Mouse (Mus musculus) forebrain, postnatal 0 days (tissue): ENCODE results near the gene Wnt7b. TPM values are rescaled to one million over a fixed set of nuclear protein-coding genes. Genes with fewer than 3 reads are reported as not detected.
A peak's percentile ranks its signal among the peaks of the same experiment; 100 is the strongest.

Experiments used
- ATAC-seq: fragments of 200-750 bp; cut with Nextera tagmentation; 2 replicates; pipeline ENCODE4 v1.8.0; 2017; ENCODE audit warnings: mild to moderate bottlenecking, moderate library complexity
- DNase-seq: peaks from one replicate; pipeline ENCODE4 v3.0.0-alpha.2; 2015
- H3K27ac ChIP-seq: fragments of 300-500 bp; sonication (generic); 2 replicates; pipeline ENCODE4 v1.5.1; 2014; ENCODE audit warnings: low read depth, mild to moderate bottlenecking, antibody characterized with exemption, low read length, moderate library complexity, mixed read lengths
- H3K27me3 ChIP-seq: fragments of 300-500 bp; sonication (generic); 2 replicates; pipeline ENCODE4 v1.6.1; 2014; ENCODE audit warnings: mild to moderate bottlenecking, low read length, mixed read lengths; ENCODE audit not compliant: insufficient read depth
- H3K36me3 ChIP-seq: fragments of 300-500 bp; sonication (generic); 2 replicates; pipeline ENCODE4 v1.6.1; 2014; ENCODE audit warnings: mild to moderate bottlenecking, moderate library complexity; ENCODE audit not compliant: insufficient read depth
- H3K4me1 ChIP-seq: fragments of 300-500 bp; sonication (generic); 2 replicates; pipeline ENCODE4 v1.6.1; 2014; ENCODE audit warnings: antibody characterized with exemption; ENCODE audit not compliant: insufficient read depth
- H3K4me2 ChIP-seq: fragments of 300-500 bp; sonication (generic); 2 replicates; pipeline ENCODE4 v1.6.1; 2014; ENCODE audit warnings: low read depth, mild to moderate bottlenecking, moderate library complexity
- H3K4me3 ChIP-seq: fragments of 300-500 bp; sonication (generic); 2 replicates; pipeline ENCODE4 v1.5.1; 2014; ENCODE audit warnings: low read depth, low read length, mixed read lengths
- H3K9ac ChIP-seq: fragments of 300-500 bp; sonication (generic); 2 replicates; pipeline ENCODE4 v1.6.1; 2014; ENCODE audit warnings: mild to moderate bottlenecking
- H3K9me3 ChIP-seq: fragments of 300-500 bp; sonication (generic); 2 replicates; pipeline ENCODE4 v1.6.1; 2016; ENCODE audit warnings: low read length
- CTCF ChIP-seq: sonication (generic); IDR thresholded peaks from 2 replicates; pipeline ENCODE4 v1.5.1; 2016; ENCODE audit warnings: antibody characterized with exemption, control low read depth, low read depth
- WGBS: fragments of 180-500 bp; shearing (Covaris S2); extraction: QIAGEN DNeasy Blood & Tissue Kit; methylation state at CpG from one replicate; pipeline ENCODE4 v1.1.7; 2014; 5-methylcytosine and 5-hydroxymethylcytosine counted together
- polyA plus RNA-seq: library from polyadenylated mRNA; unstranded; fragments of >200 nt; fragmentation: Nextera tagmentation; extraction: Ambion mirVana; gene quantifications from 2 replicates; pipeline ENCODE4 v1.2.1, GENCODE M21; 2015
- total RNA-seq: library from RNA; depleted of rRNA; stranded (reverse); fragments of >200 nt; gene quantifications from 2 replicates; pipeline ENCODE4 v1.2.3, GENCODE M21; 2014

Wnt7b gene
- total and polyA plus RNA-seq, 2 experiments from 2014 or later: 54.0 to 59.3 TPM

DNA sequence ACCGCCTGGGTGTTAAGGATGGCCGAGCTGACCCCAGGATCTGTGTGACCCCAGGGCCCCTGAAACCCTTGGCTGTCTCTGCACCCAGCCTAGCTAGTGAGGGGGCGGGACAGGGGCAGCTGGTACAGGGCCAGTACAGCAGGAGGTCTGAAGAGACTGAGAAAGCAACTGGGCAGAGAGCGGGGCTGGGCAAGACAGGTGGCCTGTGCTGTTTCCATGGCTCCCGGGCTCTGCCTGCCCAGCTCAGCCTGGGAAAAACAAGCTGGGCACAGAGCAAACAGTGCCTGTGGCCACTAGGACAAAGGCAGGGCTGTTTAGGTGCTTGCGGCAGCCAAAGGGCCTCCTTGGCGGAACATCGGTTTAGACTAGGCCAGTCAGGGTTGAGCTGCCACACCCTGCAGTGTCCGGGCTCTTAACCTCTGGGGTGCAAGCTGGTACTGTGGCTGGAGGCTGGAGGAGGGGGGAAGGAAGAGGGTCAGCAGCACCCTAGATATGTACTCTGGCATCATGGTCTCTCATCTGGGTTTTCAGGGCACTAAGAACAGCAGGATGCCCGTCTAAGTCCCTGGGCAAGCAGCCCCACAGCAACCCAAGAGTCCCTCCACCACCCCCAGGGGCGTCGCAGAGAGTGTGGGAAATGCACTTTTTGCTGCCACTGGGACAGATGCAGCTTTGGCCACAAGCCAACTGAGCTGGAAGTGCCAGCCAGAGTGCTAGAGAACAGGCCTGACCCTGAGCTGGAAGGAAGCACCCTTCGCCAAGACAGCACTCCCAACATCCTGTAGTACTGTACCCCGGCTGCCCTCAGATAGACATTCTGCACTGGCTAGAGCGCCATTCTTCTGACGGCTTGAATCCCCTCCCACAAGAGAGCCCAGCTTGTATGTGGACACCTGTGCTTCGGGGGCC is 31.3 kb upstream of the Wnt7b start:
- 43% methylated on average over 17 of the region's 17 CpGs for WGBS
- peak overlapping the region; percentile 69 for H3K27ac ChIP-seq
- no peaks in the 10 kb centered on the region for H3K27me3 ChIP-seq
- H3K9ac ChIP-seq: no peak overlapping the region
- H3K36me3 ChIP-seq: no peaks in the 10 kb centered on the region
- ATAC-seq (peak; percentile 91), DNase-seq (peak; percentile 74)
- TF ChIP-seq CTCF: peak; percentile 28
- H3K4me2 ChIP-seq: no peak overlapping the region
- H3K4me1 ChIP-seq: no peaks in the 10 kb centered on the region
- H3K9me3 ChIP-seq: no peaks in the 10 kb centered on the region
- H3K4me3 ChIP-seq: no peak overlapping the region

DNA sequence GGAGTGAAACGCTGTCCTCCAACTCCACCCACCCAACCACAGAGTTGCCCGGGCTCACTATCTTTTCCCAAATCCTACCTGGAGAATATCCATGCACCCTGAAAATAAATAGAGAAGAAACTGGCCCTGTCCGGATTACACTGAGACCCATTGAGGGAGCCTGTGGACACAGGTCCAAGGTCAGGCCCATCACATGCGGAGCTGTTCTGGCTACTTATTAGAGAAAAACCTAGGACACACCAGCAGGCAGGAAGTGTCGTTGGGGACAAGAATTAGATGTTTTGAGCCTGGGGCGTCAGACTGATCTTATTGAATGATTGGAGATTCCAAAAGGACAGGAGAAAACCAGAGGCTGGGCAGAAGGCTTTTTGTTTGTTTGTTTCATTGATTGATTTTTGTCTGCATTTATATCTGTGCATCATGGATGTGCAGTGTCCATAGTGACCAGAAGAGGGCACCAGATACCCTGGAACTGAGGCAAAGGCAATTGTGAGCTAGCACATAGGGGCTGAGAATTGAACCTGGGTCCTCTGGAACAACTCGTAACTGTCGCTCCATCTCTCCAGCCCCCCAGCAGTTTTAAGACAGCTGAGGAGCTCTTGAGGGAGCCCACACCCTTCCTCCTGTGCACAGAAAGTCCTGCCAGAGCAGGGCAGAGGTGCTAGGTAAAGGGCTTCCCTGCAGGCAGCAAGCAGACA is 30.5 kb upstream of the Wnt7b start:
- WGBS: 65% methylated on average over 8 of the region's 8 CpGs
- Histone ChIP-seq H3K9ac (no peak overlapping the region), H3K4me2 (no peak overlapping the region), H3K36me3 (no peaks in the 10 kb centered on the region), H3K4me1 (no peaks in the 10 kb centered on the region), H3K27me3 (no peaks in the 10 kb centered on the region), H3K4me3 (no peak overlapping the region), H3K27ac (peak overlapping the region; percentile 69; the same call in 1 of the 2 replicates), H3K9me3 (no peaks in the 10 kb centered on the region)
- ATAC-seq (no peak), DNase-seq (peak; percentile 46)
- peak; percentile 76 for TF ChIP-seq CTCF

DNA sequence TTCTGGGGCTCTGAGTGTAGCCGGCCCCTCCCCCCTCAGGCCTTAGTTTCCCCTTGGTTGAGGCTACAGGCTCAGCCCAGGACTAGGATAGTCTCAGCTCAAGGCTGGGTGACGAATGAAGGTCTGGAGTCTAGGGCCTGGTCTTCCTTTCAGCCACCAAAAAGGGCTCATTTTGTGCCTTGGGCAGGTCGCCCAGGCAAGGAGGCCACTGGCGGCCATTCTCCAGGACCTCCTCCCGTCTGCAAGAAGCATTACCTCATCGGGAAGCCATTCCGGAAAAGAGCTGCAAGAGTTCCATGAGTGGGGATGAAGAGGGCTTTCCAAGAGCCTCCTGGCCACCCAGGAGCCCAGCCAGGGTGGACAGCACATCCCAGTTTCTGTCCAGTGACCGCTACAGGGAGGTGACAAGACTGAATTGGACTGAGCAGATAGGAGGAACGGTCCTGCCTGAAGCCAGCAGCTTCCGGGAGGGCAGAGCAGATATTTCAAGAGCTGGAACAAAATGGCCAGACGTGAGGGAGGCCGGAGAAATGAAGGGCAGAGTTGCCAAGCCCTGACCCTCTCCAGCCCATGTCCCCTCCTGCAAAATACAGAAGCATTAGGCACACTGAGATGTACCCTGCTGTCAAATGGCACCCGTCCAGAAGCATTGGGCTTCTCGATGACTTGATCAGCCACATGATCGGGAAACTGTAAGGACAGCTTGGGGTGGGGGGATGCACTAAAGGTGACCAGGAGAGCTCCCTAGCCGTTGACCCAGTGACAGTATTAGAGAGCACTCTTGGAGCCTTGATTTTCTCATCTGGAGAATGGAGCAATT is 29.6 kb upstream of the Wnt7b start:
- H3K4me1 ChIP-seq: no peaks in the 10 kb centered on the region
- no peak overlapping the region for H3K4me3 ChIP-seq
- no peak for TF ChIP-seq CTCF
- no peaks in the 10 kb centered on the region for H3K27me3 ChIP-seq
- peak overlapping the region; percentile 54 for H3K27ac ChIP-seq
- DNase-seq (no peak), ATAC-seq (no peak)
- no peak overlapping the region for H3K4me2 ChIP-seq
- 54% methylated on average over 16 of the region's 16 CpGs for WGBS
- no peaks in the 10 kb centered on the region for H3K9me3 ChIP-seq
- no peak overlapping the region for H3K9ac ChIP-seq
- H3K36me3 ChIP-seq: no peaks in the 10 kb centered on the region

DNA sequence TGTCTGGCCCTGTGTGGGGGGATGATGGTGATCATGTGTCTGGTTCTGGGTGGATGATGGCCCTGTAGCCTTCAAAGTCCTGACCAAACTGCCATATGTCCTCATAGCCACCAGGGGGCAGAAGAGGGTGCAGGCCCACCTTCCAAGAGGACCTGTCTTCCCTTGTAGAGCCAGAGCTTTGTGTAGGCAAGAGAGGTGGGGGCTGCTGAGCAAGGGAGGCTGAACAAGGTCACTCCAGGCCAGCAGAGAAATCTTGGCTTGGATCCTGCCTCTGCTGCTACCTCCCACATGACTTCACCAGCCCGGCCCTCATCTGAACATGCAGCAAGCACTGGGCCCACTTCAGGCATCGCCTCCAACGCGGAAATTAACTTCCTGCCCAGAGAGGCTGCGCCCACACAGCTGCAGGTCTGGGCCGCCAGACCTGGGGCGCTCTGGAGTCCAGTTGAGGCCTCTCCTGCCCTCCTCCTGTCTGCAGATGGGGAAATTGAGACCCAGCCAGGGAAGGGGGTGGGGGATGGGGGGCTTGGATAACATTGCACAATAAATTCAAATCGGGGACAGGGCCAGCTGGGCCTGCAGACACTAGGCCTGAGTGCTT is 28.4 kb upstream of the Wnt7b start:
- DNase-seq (peak; percentile 85), ATAC-seq (peak; percentile 75)
- H3K9ac ChIP-seq: no peak overlapping the region; the same call in 1 of the 2 replicates
- H3K4me3 ChIP-seq: no peak overlapping the region
- H3K4me2 ChIP-seq: no peak overlapping the region
- H3K27me3 ChIP-seq: no peaks in the 10 kb centered on the region
- WGBS: 32% methylated on average over 8 of the region's 8 CpGs
- no peaks in the 10 kb centered on the region for H3K36me3 ChIP-seq
- TF ChIP-seq CTCF: peak; percentile 98
- no peaks in the 10 kb centered on the region for H3K9me3 ChIP-seq
- no peaks in the 10 kb centered on the region for H3K4me1 ChIP-seq
- H3K27ac ChIP-seq: peak overlapping the region; percentile 54

- Histone ChIP-seq H3K4me1 (no peaks in the 10 kb centered on the region), H3K27me3 (no peaks in the 10 kb centered on the region), H3K9ac (no peak overlapping the region), H3K27ac (no peak overlapping the region), H3K36me3 (no peaks in the 10 kb centered on the region), H3K4me2 (no peak overlapping the region), H3K4me3 (no peak overlapping the region), H3K9me3 (no peaks in the 10 kb centered on the region)
- TF ChIP-seq CTCF: no peak
- WGBS: 69% methylated on average over 5 of the region's 5 CpGs
- no peak for DNase-seq
- ATAC-seq: no peak
Measured at GRCm38 (mm10) chr15:85610120-85610519, 27.8 kb upstream of the Wnt7b start.

DNA sequence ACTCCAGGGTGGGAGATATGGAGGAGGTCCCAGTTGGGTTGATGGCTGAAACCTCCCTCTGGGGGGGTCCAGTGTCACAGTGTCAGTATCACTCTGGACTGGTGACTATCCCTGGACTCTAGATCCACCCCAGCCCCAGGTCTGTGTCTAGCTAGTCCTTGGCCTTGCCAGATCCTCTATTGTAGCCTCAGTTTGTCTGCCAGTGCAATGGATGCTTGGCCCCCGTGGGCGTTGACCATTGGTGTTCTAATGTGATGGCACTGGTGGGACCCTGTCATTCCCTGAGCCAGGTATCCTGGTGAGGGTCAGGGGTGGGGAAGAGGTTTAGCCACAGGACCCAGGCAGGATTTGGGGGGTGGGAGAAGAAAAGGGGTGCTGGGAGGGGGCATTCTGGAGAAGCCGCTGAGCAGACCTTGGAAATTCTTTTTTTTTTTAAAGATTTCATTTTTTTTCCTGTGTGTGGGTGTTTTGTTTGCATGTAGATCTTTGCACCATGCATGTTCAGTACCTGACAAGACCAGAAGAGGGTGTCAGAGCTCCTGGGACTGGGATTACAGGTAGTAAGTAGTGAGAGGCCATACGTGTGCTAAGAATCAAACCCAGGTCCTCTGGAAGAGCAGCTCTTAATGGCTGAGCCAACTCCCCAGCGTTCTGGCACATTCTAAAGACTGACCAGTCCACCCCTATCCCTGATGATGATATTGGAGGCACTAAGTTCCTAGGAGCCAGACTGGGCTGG is 27.2 kb upstream of the Wnt7b start:
- Histone ChIP-seq H3K4me1 (no peaks in the 10 kb centered on the region), H3K27me3 (no peaks in the 10 kb centered on the region), H3K4me3 (no peak overlapping the region), H3K36me3 (no peaks in the 10 kb centered on the region), H3K4me2 (no peak overlapping the region), H3K27ac (no peak overlapping the region), H3K9ac (no peak overlapping the region), H3K9me3 (no peaks in the 10 kb centered on the region)
- DNase-seq (no peak), ATAC-seq (no peak)
- TF ChIP-seq CTCF: 0 out of 2 replicates have a peak, but pooled peaks have one; percentile 35
- WGBS: 84% methylated on average over 5 of the region's 5 CpGs
